Mouse (Mus musculus): Measurements from ENCODE around the gene Gna14. TPM values are rescaled to one million over a fixed set of nuclear protein-coding genes. Genes with fewer than 3 reads are reported as not detected.

The Gna14 gene
- total and polyA plus RNA-seq, 2 experiments: 1.7 to 2.7 TPM

GRCm38 (mm10) chr19:16520608-16521007, 85.0 kb downstream of the Gna14 start:
- H3K27me3 ChIP-seq (ENCODE audit: control insufficient read depth, insufficient read depth, low read length): no peaks in the 10 kb centered on the region
- H3K36me3 ChIP-seq (ENCODE audit: control insufficient read depth, insufficient read depth, low read length): no peaks in the 10 kb centered on the region
- H3K9ac ChIP-seq (ENCODE audit: low read depth, low read length): no peak overlapping the region
- H3K4me1 ChIP-seq (ENCODE audit: control insufficient read depth, insufficient read depth, low read length): no peaks in the 10 kb centered on the region
- TF ChIP-seq POLR2A (IDR thresholded peaks at IDR 0.05; ENCODE audit: extremely low read depth, insufficient read depth, low read length) (no peak), CTCF (IDR thresholded peaks at IDR 0.05; ENCODE audit: low read depth, low read length) (no peak)
- no peak overlapping the region for H3K4me3 ChIP-seq (ENCODE audit: insufficient read depth, low read depth, low read length)
- H3K27ac ChIP-seq (replicated peaks; ENCODE audit: insufficient read depth, low read depth, low read length): no peak overlapping the region
- no peaks in the 10 kb centered on the region for H3K79me2 ChIP-seq (ENCODE audit: control insufficient read depth, insufficient read depth, low read length)
- DNase-seq (ENCODE audit: extremely low read depth, low read depth, low spot score): no peak
- 87% methylated on average over 3 of the region's 3 CpGs for WGBS

GRCm38 (mm10) chr19:16526302-16526880, 90.8 kb downstream of the Gna14 start:
- H3K4me1 ChIP-seq (ENCODE audit: control insufficient read depth, insufficient read depth, low read length): peaks cover 3% of the 10 kb centered on the region; the same call in 1 of the 2 replicates
- 86% methylated on average over 9 of the region's 9 CpGs for WGBS
- TF ChIP-seq CTCF (IDR thresholded peaks at IDR 0.05; ENCODE audit: low read depth, low read length) (no peak), POLR2A (IDR thresholded peaks at IDR 0.05; ENCODE audit: extremely low read depth, insufficient read depth, low read length) (no peak)
- H3K4me3 ChIP-seq (ENCODE audit: insufficient read depth, low read depth, low read length): no peak overlapping the region
- H3K27ac ChIP-seq (replicated peaks; ENCODE audit: insufficient read depth, low read depth, low read length): no peak overlapping the region
- no peak overlapping the region for H3K9ac ChIP-seq (ENCODE audit: low read depth, low read length)
- no peaks in the 10 kb centered on the region for H3K36me3 ChIP-seq (ENCODE audit: control insufficient read depth, insufficient read depth, low read length)
- H3K27me3 ChIP-seq (ENCODE audit: control insufficient read depth, insufficient read depth, low read length): no peaks in the 10 kb centered on the region
- DNase-seq (ENCODE audit: extremely low read depth, low read depth, low spot score): no peak
- no peaks in the 10 kb centered on the region for H3K79me2 ChIP-seq (ENCODE audit: control insufficient read depth, insufficient read depth, low read length)

- no peak for DNase-seq (ENCODE audit: extremely low read depth, low read depth, low spot score)
- 78% methylated on average over 5 of the region's 5 CpGs for WGBS
- Histone ChIP-seq H3K4me3 (ENCODE audit: insufficient read depth, low read depth, low read length) (no peak overlapping the region), H3K36me3 (ENCODE audit: control insufficient read depth, insufficient read depth, low read length) (no peaks in the 10 kb centered on the region), H3K27ac (replicated peaks; ENCODE audit: insufficient read depth, low read depth, low read length) (no peak overlapping the region), H3K79me2 (ENCODE audit: control insufficient read depth, insufficient read depth, low read length) (no peaks in the 10 kb centered on the region), H3K9ac (ENCODE audit: low read depth, low read length) (no peak overlapping the region), H3K4me1 (ENCODE audit: control insufficient read depth, insufficient read depth, low read length) (peaks cover 3% of the 10 kb centered on the region; the same call in 1 of the 2 replicates), H3K27me3 (ENCODE audit: control insufficient read depth, insufficient read depth, low read length) (no peaks in the 10 kb centered on the region)
- TF ChIP-seq POLR2A (IDR thresholded peaks at IDR 0.05; ENCODE audit: extremely low read depth, insufficient read depth, low read length) (no peak), CTCF (IDR thresholded peaks at IDR 0.05; ENCODE audit: low read depth, low read length) (no peak)
These were observed 91.5 kb downstream of the Gna14 start for GRCm38 (mm10) chr19:16527031-16527430.

GRCm38 (mm10) chr19:16528225-16528828, 92.8 kb downstream of the Gna14 start:
- TF ChIP-seq POLR2A (IDR thresholded peaks at IDR 0.05; ENCODE audit: extremely low read depth, insufficient read depth, low read length) (no peak), CTCF (IDR thresholded peaks at IDR 0.05; ENCODE audit: low read depth, low read length) (no peak)
- DNase-seq (ENCODE audit: extremely low read depth, low read depth, low spot score): no peak

GRCm38 (mm10) chr19:16529293-16529920, 93.8 kb downstream of the Gna14 start:
- no peak overlapping the region for H3K27ac ChIP-seq (replicated peaks; ENCODE audit: insufficient read depth, low read depth, low read length)
- no peak overlapping the region for H3K4me3 ChIP-seq (ENCODE audit: insufficient read depth, low read depth, low read length)
- peaks cover 3% of the 10 kb centered on the region; the same call in 1 of the 2 replicates for H3K4me1 ChIP-seq (ENCODE audit: control insufficient read depth, insufficient read depth, low read length)
- H3K79me2 ChIP-seq (ENCODE audit: control insufficient read depth, insufficient read depth, low read length): no peaks in the 10 kb centered on the region
- H3K9ac ChIP-seq (ENCODE audit: low read depth, low read length): no peak overlapping the region
- no peak for TF ChIP-seq POLR2A (IDR thresholded peaks at IDR 0.05; ENCODE audit: extremely low read depth, insufficient read depth, low read length)
- peak; percentile 84 for TF ChIP-seq CTCF (IDR thresholded peaks at IDR 0.05; ENCODE audit: low read depth, low read length)
- no peaks in the 10 kb centered on the region for H3K27me3 ChIP-seq (ENCODE audit: control insufficient read depth, insufficient read depth, low read length)
- DNase-seq (ENCODE audit: extremely low read depth, low read depth, low spot score): peak; percentile 22
- H3K36me3 ChIP-seq (ENCODE audit: control insufficient read depth, insufficient read depth, low read length): no peaks in the 10 kb centered on the region

More at GRCm38 (mm10) chr19:16528225-16528828, 92.8 kb downstream of the Gna14 start:
- Histone ChIP-seq H3K36me3 (ENCODE audit: control insufficient read depth, insufficient read depth, low read length) (no peaks in the 10 kb centered on the region), H3K9ac (ENCODE audit: low read depth, low read length) (no peak overlapping the region), H3K4me1 (ENCODE audit: control insufficient read depth, insufficient read depth, low read length) (peaks cover 3% of the 10 kb centered on the region; the same call in 1 of the 2 replicates), H3K27ac (replicated peaks; ENCODE audit: insufficient read depth, low read depth, low read length) (no peak overlapping the region), H3K27me3 (ENCODE audit: control insufficient read depth, insufficient read depth, low read length) (no peaks in the 10 kb centered on the region), H3K79me2 (ENCODE audit: control insufficient read depth, insufficient read depth, low read length) (no peaks in the 10 kb centered on the region), H3K4me3 (ENCODE audit: insufficient read depth, low read depth, low read length) (no peak overlapping the region)
- 82% methylated on average over 3 of the region's 3 CpGs for WGBS
